Mouse (Mus musculus) spleen, embryonic (tissue): ENCODE results near the gene Smurf1.

ENCODE experiments used
- CTCF ChIA-PET: fragments of 350-600 bp; sonication (Branson Sonifier 250); formaldehyde crosslinking; loops from one replicate; lab custom pipeline; 2022; lab: Charles Lee

Smurf1 gene

GRCm38 (mm10) chr5:144917172-144917571 is 48.5 kb downstream of the Smurf1 start:
- CTCF ChIA-PET = no interaction called here

DNA sequence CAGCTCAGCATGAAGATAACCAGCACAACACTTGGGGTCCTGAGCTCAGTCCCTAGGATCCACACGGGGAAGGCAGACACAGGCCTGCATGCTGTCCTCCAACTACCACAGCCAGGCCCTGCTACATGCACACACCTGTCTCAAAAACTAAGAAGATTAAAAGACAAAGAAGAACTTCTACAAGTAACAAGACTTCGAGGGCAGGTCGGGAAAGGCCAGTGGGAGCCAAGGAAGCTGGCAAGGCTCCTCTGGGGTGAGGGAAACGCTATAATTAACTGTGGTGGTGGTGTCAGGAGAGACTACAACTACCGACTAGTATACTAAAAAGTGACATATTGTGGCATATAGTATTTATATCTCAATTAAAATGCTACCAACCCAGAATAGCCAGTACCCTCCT is 49.8 kb downstream of the Smurf1 start:
- CTCF ChIA-PET = no interaction called here

DNA sequence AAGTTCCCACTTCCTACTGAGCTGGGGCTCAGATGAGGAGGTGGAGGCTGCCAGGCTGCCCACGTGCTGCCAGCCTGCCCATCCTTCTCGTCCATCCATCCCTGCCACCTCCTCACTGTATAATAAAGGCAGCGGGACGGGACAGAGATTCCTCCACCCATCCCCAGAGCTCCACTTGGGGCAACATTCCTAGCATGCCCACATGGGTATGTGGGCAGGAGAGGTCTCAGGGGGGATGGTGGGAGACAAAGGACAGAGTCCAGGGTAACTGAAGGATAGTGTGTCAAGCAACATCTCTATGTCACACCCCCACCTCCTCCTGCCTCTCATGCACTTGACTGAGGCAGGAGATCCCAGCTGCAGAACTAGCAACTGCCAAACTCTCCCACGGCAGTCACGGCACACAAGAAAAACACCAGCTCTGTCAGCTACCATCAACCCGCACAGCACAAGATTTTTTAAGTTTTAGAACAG is 51.2 kb downstream of the Smurf1 start:
- CTCF ChIA-PET = no interaction called here

DNA sequence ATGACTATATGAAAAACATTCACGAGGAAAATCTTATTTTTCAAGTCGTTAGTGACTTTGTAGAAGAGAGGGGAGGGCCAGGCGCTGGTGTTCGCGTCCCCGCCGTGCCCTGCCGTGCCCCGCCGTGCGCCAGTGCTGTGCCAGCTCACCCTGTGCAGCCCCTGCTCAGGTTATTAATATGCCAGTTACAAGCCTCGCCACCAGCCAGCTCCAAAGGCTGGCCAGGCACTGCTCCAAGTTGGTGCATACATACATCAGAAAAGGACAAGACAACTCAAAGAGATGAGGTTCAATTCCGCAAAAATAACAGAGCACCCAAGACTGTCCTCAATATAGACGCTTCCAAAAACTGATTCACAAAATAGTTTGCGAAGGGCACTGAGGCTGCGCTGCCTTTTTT is 51.7 kb downstream of the Smurf1 start:
- CTCF ChIA-PET = no interaction called here

- CTCF ChIA-PET = no interaction called here
These were observed 52.3 kb downstream of the Smurf1 start for GRCm38 (mm10) chr5:144913361-144913760.

GRCm38 (mm10) chr5:144912519-144913310 is 52.9 kb downstream of the Smurf1 start:
- CTCF ChIA-PET = no interaction called here

DNA sequence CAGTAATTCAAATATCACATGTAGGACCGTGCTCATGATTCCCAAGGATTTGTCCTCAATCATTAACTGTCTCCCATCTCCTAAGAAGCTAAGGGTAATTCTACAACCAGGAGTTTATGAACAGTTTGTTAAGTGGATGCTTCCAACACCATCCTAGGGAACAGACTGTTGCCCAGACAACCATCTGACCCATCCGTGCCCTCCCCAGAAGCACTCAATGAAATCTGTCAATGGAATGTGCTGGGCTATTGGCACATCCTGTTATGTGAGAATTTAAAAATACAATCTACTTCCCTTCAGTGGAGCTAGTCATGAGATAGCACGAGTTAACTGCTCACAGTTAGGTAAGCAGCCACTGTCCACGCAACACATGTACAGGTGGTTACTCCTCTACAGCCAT is 56.1 kb downstream of the Smurf1 start:
- CTCF ChIA-PET = no interaction called here

DNA sequence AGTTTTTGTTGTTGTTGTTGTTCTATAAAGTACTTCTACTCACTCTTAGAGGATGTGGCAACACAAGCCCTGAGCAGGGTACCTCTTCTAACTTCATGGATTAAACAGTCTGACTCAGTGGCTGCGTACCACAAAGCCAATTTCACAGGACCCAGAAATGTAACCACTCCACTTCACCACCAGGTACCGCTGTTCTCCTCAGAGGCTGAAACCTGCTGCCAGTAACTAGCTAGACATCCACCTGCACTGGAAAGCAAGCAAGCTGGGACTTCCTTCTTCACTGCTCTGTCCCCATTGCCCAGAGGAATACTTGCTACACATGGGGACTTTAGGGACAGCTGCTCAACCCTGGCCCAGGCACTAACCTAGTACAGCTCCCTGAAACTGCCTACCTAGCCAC is 58.1 kb downstream of the Smurf1 start:
- CTCF ChIA-PET = no interaction called here

- CTCF ChIA-PET = no interaction called here
These were observed 61.1 kb downstream of the Smurf1 start for GRCm38 (mm10) chr5:144904356-144905134.

GRCm38 (mm10) chr5:144901791-144902190 is 63.9 kb downstream of the Smurf1 start:
- CTCF ChIA-PET = no interaction called here

DNA sequence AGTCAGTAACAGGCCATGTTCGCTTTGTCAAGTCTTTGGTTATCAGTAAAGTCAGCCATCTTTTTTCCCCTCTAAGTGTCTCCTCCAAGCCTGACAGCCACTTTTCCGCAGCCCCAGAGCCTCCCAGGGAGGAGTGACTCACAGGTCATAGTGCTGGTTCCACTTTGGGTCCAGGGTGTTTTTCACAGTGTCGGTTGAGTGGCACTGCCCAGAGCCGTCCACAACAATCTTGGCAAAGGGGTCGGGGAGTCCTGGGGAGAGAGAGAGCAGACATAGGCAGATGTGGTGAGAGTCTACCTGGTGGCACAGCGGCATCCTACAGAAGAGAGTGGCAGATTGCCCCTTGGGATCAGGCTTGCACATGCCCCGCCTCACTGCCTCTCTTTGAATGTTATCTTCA is 64.6 kb downstream of the Smurf1 start:
- CTCF ChIA-PET = no interaction called here

- CTCF ChIA-PET = no interaction called here
These were observed 67.1 kb downstream of the Smurf1 start for GRCm38 (mm10) chr5:144898448-144899052.

DNA sequence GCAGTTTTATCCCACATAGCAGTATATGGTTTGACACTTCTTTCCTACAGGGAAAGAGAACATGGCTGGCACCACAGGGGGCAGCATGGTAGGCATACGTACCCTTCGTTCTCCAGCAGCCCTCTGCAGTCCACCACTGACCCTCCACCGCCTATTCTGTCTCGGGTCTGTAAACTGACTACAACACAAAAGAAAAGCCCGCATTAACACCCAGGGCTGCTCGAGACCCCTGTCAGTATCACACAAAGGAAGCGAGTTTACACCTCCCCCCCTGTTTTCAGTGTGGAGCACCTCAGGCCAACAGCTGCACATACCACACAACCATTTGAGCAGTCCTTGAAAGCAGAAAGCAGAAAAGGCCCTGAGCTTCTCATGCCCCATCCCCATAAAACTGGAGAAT is 67.8 kb downstream of the Smurf1 start:
- CTCF ChIA-PET = no interaction called here

- CTCF ChIA-PET = no interaction called here
These were observed 74.4 kb downstream of the Smurf1 start for GRCm38 (mm10) chr5:144891276-144891675.

DNA sequence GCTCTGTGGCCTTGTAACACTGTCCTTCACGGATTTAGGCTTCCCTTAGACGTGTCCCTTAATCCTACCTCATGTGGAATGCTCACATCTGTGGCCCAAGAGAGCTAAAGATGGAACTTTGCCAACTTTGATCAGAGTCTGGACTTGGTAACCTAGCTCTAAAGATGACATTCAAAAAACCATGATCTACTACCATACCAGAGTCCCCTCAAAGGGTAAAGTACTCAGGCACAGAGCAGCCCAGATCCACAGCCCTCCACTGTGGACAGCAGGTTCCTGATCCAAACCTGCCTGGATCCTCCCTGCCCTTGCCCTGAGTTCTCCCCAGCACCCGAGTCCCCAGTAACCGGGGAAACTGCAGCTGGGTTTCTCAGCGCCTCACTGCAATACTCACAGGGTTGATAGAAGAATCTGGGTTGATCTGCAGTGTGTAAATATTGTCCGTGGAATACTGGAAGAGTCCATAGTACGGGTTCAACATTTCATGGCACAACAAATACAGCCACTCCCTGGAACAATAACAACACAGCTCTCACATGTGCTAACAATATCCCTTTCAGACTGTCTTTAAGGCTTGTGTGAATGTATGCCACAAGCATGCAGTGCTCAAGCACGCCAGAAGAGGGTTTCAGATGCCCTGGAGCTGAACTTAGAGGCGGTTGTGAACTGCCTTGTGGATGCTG is 79.5 kb downstream of the Smurf1 start:
- CTCF ChIA-PET = no interaction called here

DNA sequence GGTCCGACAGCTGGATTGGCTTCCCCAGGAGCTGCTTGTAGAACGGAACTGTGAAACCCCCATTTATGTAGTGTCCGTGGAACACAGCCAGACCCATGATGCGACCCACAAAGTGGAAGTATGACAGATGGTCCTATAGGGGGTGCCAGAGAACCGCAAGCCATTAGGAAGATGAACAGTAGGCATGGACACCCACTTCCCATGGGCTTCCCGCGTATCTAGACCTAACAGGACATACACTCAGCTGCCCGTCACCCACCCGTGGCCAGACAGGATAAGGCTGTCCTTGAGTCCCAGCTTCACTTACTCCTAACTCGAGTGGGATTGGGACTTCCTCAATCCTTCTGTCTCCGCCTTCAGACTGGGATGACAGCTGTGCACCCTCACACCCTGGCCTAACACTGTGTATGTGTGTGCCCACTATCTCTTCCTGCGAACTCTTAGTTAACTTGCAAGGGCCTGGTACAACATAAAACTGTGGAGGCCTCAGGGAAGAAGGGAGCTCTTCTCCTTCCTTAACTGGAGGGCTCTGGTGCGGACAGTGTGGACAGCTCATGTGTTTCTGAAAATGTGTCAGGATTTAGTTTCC is 80.9 kb downstream of the Smurf1 start:
- CTCF ChIA-PET = no interaction called here

DNA sequence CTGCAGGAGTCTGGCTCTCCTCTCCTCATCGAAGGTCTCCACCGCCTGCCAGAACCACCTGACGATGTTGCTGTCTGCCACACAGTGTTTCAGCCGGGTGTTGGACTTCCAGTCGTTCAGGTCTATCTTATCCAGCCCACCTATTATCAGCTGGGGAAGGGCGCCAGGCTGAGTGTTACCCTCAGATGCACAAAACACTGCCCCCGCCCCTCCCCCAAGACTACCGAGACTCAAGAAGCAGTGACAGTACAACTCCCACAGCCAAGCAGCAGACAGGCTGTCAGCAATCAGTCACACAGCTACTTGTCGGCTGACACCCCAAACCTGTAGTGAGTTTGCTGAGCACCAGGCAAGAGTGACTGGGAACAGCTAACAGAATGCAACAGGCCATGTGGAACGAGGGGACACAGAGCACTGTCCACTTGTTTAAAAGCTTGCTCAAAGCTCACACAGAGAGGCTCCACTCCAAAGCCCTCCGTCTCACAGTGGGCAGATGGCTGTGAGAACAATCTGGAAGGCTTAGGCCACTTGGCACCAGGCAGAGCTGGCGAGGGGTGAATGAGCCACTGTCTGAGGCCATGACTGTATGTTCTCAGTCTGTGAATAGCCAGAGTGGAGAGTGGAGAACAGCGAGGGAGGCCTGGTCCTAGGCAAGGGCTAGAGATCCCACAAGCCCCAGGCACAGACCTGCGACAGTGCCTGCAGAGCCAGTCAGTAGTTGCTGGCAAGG is 83.8 kb downstream of the Smurf1 start:
- CTCF ChIA-PET = interaction anchor here (0.8 kb wide), 1 partner anchor 11 kb away, joined by 3 read pairs; no protein-coding TSS in a partner anchor

DNA sequence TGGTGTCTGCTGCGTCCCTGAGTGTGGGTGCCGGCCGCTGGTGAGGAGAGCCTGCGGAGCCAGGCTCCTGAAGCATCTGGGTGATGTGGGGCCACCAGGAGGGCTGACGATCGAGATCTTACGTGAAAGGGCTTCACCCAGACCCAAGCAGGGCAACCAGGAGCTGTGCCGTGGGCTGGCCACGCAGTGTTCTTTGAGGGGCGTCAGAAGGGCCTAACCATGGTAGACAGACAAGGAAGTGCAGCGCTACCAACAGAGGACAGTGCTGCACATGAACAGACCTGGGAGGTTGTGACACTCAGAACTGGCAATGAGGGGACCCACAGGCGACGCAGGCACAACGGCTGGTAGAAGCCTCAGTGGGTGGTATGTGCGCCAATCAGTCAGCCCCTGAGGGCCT is 88.6 kb downstream of the Smurf1 start:
- CTCF ChIA-PET = no interaction called here

DNA sequence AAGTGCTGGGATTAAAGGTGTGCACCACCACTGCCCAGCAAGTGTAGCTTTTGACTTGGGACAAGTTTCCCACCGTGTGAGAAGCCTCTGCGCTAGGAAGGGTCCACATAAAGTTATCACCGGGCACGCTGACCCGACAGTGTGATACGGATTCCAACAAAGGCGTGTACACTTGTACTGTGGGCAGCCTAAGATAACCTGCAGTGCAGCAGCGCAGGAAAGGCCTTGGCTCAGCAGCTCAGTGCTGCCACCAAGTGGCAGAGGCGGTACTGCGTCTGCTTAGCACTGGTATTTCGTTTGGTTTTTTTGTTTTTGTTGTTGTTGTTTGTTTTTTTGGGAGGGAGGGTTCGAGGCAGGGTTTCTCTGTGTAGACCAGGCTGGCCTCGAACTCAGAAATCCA is 89.8 kb downstream of the Smurf1 start:
- CTCF ChIA-PET = interaction anchor here (0.6 kb wide), 1 partner anchor 714 kb away, joined by 5 read pairs; no protein-coding TSS in a partner anchor

DNA sequence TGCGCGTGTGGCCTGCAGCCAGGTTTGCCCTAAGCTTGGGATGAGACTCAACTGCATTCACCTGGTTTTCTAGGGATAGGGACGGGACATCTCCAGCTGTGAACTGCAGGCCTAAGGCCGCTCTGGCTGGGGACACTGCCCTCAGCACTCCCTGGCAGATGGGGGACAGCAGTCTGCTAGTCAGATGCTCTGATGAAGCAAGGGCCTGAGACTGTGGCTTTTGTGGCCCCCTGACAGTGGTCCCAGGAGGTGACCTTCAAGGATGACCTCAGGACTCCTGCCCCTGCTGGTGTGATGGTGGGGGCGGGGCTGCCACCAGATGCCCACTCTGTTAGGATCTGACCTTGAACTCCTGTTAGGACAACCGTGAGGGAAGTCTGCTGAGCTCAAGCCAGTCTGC is 90.4 kb downstream of the Smurf1 start:
- CTCF ChIA-PET = no interaction called here

- CTCF ChIA-PET = no interaction called here
These were observed 92.8 kb downstream of the Smurf1 start for GRCm38 (mm10) chr5:144872867-144873266.
